Mouse (Mus musculus): ENCODE measurements at regions not wholly inside any gene's neighbourhood (a gene's known extent, or its start where the extent isn't known, plus 50 kb on each side); places are given as distances from the start of the nearest gene placed in this dataset.
A peak's percentile ranks its signal among the peaks of the same experiment; 100 is the strongest.

DNA sequence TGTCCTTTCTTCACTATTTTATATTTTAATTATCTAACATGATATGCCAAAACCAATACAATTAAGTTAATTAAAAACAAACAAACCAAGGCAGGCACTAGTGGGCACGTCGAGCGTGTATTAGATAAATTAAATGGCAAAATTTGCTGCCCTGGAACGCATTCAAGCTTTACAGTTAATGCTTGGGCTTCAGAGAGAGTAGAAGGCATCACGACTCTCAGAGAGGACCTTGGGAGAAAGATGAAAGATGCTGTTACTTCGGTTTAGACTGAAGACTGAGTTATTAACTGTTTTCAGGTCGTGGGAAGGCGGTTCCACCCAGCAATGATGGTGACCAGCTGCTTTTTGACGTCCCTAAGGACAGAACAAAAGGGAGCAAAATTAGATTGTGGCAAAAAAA lies 71.7 kb upstream of the Boc start:
- peak in 1 of 2 experiments; percentile 43 for DNase-seq

DNA sequence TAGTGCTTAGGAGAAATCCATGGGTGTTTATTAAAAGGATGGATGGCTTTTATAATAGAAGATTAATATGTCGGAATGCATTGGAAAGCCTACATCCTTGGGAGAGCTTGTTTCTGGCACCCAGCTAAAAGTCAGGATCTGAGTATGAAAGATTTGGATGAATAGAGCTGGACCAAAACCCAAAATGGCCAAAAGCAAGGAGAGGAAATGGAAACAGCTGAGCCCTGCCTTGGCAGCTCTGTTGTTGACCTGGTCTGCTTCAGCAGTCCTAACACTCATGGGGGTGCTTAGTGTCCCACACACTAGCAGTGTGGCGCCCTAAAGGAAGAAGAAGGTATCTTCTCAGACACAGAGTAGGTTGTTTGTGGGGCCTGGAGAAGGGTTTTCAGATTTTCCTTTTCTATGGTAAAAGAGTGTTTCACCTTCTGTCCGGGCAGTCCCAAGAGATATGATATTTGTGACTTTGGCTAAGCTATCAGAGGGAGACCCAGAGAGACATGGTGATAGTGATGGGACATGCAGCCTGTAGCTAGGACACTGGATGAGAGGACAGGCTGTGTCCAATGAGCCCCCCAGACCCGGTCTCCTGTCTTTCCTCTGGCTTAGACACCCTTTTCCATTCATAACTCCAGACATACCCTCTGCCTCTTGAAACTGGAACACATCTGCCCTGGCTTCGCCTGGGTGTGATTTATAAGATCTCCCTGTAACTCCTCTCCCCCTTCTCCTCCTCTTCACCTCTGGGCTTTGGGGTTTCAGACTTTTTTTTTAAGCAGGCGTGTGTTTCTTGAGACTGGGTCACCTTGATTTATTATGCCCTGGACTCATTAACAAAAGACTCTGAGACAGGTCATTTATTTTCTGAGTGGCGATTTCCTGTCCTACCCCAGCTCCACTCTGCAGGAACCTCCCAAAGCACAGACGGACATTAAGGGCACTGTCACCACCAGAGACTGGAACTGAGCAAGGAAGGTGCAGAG lies 70.9 kb upstream of the Boc start:
- DNase-seq, result peak; percentile 38 to 54

DNA sequence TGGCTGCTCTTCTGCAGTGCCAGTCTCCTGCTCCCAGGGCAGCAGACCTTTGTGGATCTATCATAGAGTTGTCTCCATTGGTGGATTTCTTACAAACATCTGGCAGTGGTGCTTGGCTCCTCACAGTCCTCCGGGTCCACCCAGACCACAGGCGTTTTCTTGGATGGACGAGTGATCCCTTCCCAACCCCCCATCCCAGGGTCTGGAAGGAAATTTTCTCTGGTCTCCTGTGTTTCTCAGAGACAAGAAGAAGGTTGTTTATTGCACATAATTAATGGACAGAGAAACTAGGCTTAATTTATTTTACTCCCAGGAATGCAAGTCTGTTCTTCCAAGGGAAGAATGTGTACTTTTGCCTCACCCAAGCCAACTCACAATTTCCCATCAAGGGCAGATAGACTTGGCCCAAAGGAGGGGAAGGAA lies 67.2 kb upstream of the Boc start:
- peak; percentile 50 to 68 for DNase-seq

DNA sequence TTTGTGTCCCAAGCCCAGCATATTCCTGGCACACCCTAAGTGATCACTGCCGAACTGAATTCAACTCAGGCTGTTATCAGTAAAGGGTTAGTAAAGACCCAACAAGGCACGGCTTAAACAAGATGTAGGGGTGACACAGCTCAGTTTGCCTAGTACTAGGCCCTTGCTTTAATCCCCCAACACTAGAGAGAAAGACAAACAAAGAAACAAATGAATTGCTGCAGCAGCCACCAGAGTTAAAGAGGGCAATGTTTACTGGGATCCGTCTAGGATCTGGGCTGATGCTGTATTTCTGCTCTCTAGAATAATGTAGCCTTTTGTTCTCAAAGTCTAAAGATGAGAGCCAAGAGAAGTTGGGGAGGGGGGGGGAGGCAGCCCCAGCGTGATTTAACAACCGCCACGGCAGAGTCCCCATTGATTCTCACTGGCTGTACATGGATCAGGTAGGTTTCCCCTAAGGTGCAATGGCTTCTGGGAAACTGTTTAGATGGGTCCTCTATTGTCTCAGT lies 66.5 kb upstream of the Boc start:
- no peak for DNase-seq

DNA sequence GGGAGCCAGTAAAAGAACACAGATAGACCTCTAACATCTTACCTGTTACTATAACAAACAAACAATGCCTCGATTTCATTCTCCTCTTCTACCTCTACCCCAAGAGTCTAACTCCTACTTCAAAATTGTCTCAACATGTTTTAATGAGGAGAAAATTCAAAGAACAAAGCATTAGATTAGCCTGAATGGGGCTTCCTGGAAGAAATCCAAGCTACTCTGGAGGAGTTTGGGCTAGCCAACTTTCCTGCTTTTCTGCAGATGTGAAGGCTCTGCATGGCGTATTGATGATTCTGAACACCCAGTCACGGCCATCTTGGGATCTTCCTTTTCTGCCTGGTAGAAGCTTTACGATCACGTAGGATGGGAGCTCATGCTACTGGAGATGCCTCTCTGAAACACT lies 62.9 kb upstream of the Boc start:
- no peak for DNase-seq

DNA sequence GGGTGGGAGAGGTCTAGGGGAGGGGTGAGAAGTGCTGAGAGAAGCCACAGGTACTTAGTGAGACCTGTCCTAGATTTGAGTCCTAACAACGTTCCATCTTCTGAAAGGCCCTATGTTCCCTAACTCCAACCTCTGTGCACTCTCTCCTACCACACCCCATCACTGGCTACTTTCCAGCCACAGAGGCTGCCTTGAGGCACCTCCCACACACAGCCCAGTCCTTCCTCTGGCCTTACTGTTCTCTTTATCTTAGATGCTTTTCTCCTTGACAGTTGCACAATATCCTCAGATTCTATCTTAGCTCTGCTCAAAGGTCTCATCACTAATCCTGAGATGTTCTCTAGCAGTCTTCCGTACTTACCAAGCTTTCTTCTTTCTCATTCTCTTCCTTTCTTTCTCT lies 61.8 kb upstream of the Boc start:
- no peak for DNase-seq

DNA sequence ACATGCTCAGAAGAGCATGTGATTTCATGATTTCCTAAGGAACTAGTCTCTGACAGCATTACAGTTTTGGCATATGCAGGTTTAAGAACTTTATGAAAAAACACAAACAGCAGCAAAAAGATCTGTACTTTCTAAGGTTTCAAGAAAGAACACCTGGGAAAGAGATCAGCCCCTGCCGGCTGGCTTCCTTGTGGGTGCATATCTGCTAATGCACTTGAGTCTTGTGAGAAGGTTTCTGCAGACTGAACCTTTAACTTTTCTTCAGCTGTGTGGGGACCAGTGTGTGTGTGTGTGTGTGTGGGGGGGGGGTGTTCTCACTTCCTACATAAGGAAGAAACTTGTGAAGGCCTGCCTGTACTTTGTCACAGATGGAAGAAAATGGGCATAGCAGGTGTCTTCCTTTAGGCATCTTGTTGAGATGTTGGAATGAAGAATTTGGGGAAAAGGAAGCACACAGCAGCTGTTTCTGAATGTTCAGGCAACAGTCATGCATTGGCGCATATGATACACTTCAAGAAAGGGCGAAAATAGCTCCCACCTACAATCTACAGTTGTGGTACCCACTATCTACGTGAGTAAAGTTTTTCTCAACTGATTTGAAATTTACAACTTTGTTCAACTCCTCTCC lies 60.9 kb upstream of the Boc start:
- no peak for DNase-seq

DNA sequence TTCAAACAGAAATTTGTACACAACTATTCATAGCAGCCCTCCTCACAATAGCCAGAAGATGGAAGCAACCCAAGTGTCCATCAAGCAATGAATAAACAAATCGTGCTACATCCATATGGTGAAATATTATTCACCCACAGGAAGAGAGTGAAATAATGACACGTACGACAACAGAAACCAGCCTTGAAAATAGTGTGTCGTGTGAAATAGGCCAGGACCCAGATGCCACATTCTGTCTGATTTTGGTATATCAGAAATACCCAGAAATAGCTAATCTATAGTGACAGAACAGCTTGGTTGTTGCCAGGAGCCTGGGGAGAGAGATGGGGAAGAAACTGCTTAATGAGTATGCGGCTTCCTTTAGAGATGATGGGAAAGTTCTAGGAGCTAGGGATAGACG lies 58.3 kb upstream of the Boc start:
- no peak for DNase-seq

DNA sequence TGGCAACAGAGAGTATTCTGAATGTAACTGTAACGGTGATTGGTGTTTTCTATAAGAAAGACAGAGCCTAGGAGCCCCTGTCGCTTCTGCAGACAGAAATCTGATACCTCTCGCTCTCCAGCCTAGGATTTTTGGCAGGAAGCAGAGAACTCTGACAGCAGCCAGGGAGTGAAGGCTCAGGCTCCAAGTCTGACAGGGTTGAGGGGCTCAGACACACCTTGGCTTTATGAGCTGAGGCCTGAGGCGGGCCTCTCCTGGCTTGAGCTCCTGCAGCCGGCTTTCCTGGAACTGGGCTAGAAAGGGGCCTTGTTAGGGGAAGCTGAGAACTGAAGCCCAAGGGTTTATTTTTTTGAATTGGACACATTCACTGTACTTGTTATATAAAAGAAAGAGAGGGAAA lies 57.7 kb upstream of the Boc start:
- DNase-seq, result peak; percentile 51 to 59

DNA sequence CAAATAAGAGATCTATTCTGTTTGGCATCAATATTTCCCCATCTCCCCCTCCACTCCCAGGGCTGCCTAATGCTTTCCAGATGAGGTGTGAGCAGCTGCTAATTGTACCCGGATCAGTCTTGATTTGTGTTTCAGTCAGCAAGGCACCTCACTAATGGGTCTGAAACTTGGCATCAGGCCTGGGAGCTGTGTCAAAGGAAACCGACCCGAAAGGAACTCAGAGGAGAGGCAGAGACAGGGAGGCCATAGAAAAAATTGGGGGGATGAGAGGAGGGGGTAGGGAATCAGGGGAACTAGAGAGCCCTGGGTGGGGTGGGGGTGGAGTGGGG lies 57.1 kb upstream of the Boc start:
- DNase-seq, result peak; percentile 49 to 58

DNA sequence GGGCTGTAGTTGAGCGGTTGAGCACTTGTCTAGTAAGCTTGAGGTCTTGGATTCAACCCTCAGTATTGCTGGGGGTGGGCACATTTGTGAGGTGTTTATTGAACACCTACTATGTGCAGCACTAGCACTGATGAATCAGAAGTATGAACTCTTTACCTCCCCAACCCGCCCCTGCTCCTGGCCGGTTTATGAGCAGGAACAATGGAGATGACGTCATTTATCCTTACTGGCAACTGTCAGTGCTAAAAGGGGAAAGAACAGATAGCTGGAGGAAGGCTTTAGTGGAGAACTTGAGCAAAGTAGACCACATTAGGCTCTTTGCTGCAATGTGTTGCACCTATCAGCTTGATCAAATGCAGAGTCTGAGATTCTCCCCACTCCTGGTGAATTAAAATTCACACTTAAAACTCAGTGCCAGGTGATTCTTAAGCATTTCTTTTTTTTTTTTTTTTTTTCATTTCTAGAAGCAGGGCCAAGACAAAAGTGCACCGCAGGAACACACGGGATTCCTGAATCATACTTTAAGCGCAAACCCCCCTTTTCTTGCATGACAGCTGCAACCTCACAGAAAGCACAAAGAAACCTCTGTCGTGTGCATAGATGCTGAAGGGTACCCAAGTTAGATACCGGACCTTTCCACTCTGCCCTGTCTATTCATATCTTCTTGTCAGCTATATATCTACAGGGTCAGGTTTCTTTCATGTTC lies 56.6 kb upstream of the Boc start:
- DNase-seq, result no peak

DNA sequence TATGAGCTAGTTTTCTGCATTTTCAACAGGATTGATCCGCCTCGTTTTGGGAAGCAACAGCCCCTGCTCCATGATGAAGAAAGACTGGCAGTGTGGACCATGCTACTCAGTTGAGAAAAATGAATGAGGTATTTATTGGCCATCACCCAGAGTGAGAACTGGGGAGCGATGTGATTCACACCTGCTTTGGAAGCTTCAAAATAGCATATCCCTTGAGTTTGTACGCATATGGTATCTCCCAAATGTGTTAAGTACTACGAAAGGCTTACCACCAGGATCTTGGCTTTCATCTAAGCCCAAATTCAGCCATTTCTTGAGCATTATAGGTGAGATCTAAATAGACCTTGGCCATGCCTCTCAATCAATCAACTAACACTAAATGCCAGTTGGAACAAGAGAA lies 55.5 kb upstream of the Boc start:
- no peak for DNase-seq

DNA sequence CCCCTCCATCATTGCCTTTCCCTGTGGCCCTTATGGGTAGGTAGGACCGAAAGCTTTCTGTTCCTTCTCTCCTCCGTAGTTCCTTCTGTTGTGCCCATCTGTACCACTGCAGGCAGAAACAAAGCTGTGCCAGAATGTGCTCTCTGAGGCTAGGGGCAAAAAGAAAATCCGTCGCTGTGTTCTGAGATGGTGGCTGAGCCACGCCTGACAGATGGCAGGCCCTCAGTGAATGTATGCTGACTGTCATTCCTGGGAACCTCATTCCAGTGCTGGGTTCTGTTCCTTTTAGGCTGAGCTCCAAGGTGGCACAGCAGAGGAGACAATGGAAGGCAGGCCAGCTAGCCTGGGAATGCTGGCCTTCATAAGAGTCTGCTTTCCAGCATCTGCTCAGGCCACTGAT lies 54.0 kb upstream of the Boc start:
- DNase-seq, result no peak

DNA sequence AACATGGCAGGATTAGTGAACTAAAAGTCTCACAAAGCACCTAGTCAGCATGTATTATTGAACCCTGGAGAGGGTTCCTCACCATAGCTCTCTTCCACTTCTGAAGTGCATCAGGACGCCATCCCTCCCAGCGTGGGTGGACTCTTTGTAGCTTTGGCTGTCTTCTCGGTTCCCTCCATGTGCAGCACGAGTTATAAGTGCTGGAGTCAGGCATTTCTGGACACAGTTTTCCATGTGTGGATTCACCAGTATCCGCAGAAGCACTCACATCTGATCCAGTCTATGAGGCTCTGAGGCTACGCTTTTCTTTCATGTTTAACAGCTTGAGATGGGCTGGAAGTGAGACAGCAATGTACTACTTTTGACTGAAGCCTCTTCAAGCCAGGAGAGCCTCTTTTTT lies 52.8 kb upstream of the Boc start:
- no peak for DNase-seq

DNA sequence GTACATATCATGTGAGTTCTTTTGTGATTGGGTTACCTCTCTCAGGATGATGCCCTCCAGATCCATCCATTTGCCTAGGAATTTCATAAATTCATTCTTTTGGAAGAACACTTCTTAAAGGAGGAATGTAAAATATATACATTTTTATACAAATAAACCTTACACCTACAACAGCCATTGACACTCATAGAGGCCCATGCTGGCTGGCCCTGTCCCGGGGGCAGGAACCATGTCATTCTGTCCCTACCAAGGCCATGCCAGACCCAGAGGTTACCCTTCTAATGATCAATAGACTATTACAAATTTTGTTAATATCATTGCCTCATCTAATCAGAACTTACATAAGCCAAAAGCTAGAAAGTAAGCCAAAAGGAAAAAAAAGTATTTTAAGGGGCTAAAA lies 49.9 kb upstream of the Boc start:
- no peak for DNase-seq

Measured in kidney, postnatal 4 days (tissue).